Mouse (Mus musculus) small intestine, adult 2 months (tissue): ENCODE data around the gene Igfbp6. TPM values are rescaled to one million over a fixed set of nuclear protein-coding genes. Genes with fewer than 3 reads are reported as not detected.
"Not testable (repeated sequence)": the region's sequence is repeated elsewhere in the genome, so short reads cannot be mapped to it uniquely, and the experiment has no call there.

Experiments
- H3K27ac ChIP-seq: fragments of 200-500 bp; 2 replicates; pipeline ENCODE4 v1.5.1; 2012; ENCODE audit warnings: low read depth, low read length, control low read depth, inconsistent platforms; ENCODE audit not compliant: insufficient read depth
- H3K27me3 ChIP-seq: fragments of 200-500 bp; 2 replicates; pipeline ENCODE4 v1.6.1; 2012; ENCODE audit warnings: mild to moderate bottlenecking, moderate library complexity, low read length, inconsistent platforms; ENCODE audit not compliant: control insufficient read depth, insufficient read depth
- H3K36me3 ChIP-seq: fragments of 200-500 bp; 2 replicates; pipeline ENCODE4 v1.6.1; 2012; ENCODE audit warnings: mild to moderate bottlenecking, low read length, control low read depth, inconsistent platforms; ENCODE audit not compliant: control insufficient read depth, insufficient read depth
- H3K4me1 ChIP-seq: fragments of 200-500 bp; 2 replicates; pipeline ENCODE4 v1.6.1; 2012; ENCODE audit warnings: low read length, inconsistent platforms, mixed read lengths; ENCODE audit not compliant: control insufficient read depth, insufficient read depth, insufficient read length
- H3K4me3 ChIP-seq: fragments of 200-500 bp; 2 replicates; pipeline ENCODE4 v1.5.1; 2012; ENCODE audit warnings: low read depth, mild to moderate bottlenecking, control low read depth, inconsistent platforms, low read length, moderate library complexity
- CTCF ChIP-seq: fragments of 200-500 bp; IDR thresholded peaks from 2 replicates; pipeline ENCODE4 v1.5.1; 2012; ENCODE audit warnings: low read depth, mild to moderate bottlenecking, control low read depth, inconsistent platforms, low read length, moderate library complexity, mixed read lengths; ENCODE audit not compliant: insufficient replicate concordance, insufficient read length; ENCODE audit errors: extremely low read depth
- POLR2A ChIP-seq: fragments of 200-500 bp; IDR thresholded peaks from 2 replicates; pipeline ENCODE4 v1.6.1; 2012; ENCODE audit warnings: low read depth, mild to moderate bottlenecking, control low read depth, inconsistent platforms, low read length, moderate library complexity
- WGBS: fragments of 180-500 bp; shearing (Covaris S2); methylation state at CpG from one replicate; pipeline ENCODE4 v1.1.7; 2018; 5-methylcytosine and 5-hydroxymethylcytosine counted together
- polyA plus RNA-seq: library from polyadenylated mRNA; depleted of rRNA; stranded (reverse); fragments of >200 nt; gene quantifications from 2 replicates; pipeline ENCODE4 v1.2.3, GENCODE M21; 2012

Igfbp6 gene
- polyA plus RNA-seq, 1 experiment: 5.4 TPM

GRCm38 (mm10) chr15:102152646-102153045 is 8.5 kb downstream of the Igfbp6 start:
- no peak for TF ChIP-seq CTCF
- TF ChIP-seq POLR2A: no peak
- Histone ChIP-seq H3K4me3 (no peak overlapping the region), H3K27me3 (no peaks in the 10 kb centered on the region), H3K27ac (no peak overlapping the region), H3K36me3 (peaks cover 27% of the 10 kb centered on the region), H3K4me1 (peaks cover 17% of the 10 kb centered on the region)
- 44% methylated on average over 4 of the region's 4 CpGs for WGBS

- peaks cover 45% of the 10 kb centered on the region for H3K36me3 ChIP-seq
- not testable (repeated sequence) for H3K4me3 ChIP-seq, H3K27ac ChIP-seq, H3K4me1 ChIP-seq, H3K27me3 ChIP-seq
- 95% methylated on average over 6 of the region's 6 CpGs for WGBS
These were observed 10.8 kb downstream of the Igfbp6 start for GRCm38 (mm10) chr15:102155006-102155405.

GRCm38 (mm10) chr15:102156836-102157235 is 12.7 kb downstream of the Igfbp6 start:
- Histone ChIP-seq H3K4me1 (peaks cover 9% of the 10 kb centered on the region), H3K4me3 (no peak overlapping the region), H3K27ac (no peak overlapping the region), H3K36me3 (peaks cover 60% of the 10 kb centered on the region), H3K27me3 (no peaks in the 10 kb centered on the region)
- TF ChIP-seq POLR2A (no peak), CTCF (no peak)
- WGBS: 73% methylated on average over 20 of the region's 20 CpGs

GRCm38 (mm10) chr15:102160415-102161060 is 16.4 kb downstream of the Igfbp6 start:
- 84% methylated on average over 27 of the region's 27 CpGs for WGBS

GRCm38 (mm10) chr15:102163900-102164693 is 19.9 kb downstream of the Igfbp6 start:
- H3K27me3 ChIP-seq: no peaks in the 10 kb centered on the region
- no peak overlapping the region for H3K27ac ChIP-seq
- H3K36me3 ChIP-seq: peaks cover 28% of the 10 kb centered on the region
- TF ChIP-seq POLR2A: no peak
- no peak for TF ChIP-seq CTCF
- WGBS: 41% methylated on average over 3 of the region's 3 CpGs
- H3K4me1 ChIP-seq: peaks cover 10% of the 10 kb centered on the region; the same call in 1 of the 2 replicates
- H3K4me3 ChIP-seq: no peak overlapping the region

More at GRCm38 (mm10) chr15:102160415-102161060, 16.4 kb downstream of the Igfbp6 start:
- H3K36me3 ChIP-seq: peaks cover 59% of the 10 kb centered on the region
- TF ChIP-seq CTCF: no peak
- no peak for TF ChIP-seq POLR2A
- H3K27me3 ChIP-seq: no peaks in the 10 kb centered on the region
- H3K4me3 ChIP-seq: no peak overlapping the region
- H3K27ac ChIP-seq: no peak overlapping the region
- H3K4me1 ChIP-seq: peaks cover 3% of the 10 kb centered on the region; the same call in 1 of the 2 replicates

- H3K27ac ChIP-seq: no peak overlapping the region
- H3K4me3 ChIP-seq: no peak overlapping the region
- peaks cover 10% of the 10 kb centered on the region; the same call in 1 of the 2 replicates for H3K4me1 ChIP-seq
- no peaks in the 10 kb centered on the region for H3K27me3 ChIP-seq
- TF ChIP-seq POLR2A: no peak
- no peak for TF ChIP-seq CTCF
- H3K36me3 ChIP-seq: peaks cover 18% of the 10 kb centered on the region
- 53% methylated on average over 6 of the region's 6 CpGs for WGBS
These were observed 21.4 kb downstream of the Igfbp6 start for GRCm38 (mm10) chr15:102165468-102166100.

GRCm38 (mm10) chr15:102167620-102168021 is 23.5 kb downstream of the Igfbp6 start:
- TF ChIP-seq CTCF (no peak), POLR2A (no peak)
- Histone ChIP-seq H3K27me3 (no peaks in the 10 kb centered on the region), H3K4me3 (no peak overlapping the region), H3K27ac (no peak overlapping the region), H3K4me1 (peaks cover 10% of the 10 kb centered on the region; the same call in 1 of the 2 replicates), H3K36me3 (peaks cover 7% of the 10 kb centered on the region)
- WGBS: 37% methylated on average over 6 of the region's 6 CpGs
